Mouse (Mus musculus) embryonic fibroblast, embryonic 13.5 days (primary cell): Measurements from ENCODE around the gene Zer1.

Source experiments
- CTCF ChIP-seq: IDR thresholded peaks from 2 replicates; pipeline ENCODE4 v1.5.1; 2011; ENCODE audit warnings: mild to moderate bottlenecking, control low read depth, low read length, moderate library complexity, borderline replicate concordance; ENCODE audit not compliant: insufficient read depth
- POLR2A ChIP-seq: IDR thresholded peaks from 2 replicates; pipeline ENCODE4 v1.6.1; 2011; ENCODE audit warnings: low read depth, mild to moderate bottlenecking, control low read depth, low read length, moderate library complexity

- TF ChIP-seq POLR2A: no peak
- TF ChIP-seq CTCF: no peak
These were observed 48.8 kb downstream of the Zer1 start for GRCm38 (mm10) chr2:30075625-30076024.
